Mouse (Mus musculus) embryonic facial prominence, embryonic 11.5 days (tissue): ENCODE data around the gene Bmp8b. TPM values are rescaled to one million over a fixed set of nuclear protein-coding genes. Genes with fewer than 3 reads are reported as not detected.
"Not testable (repeated sequence)": the region's sequence is repeated elsewhere in the genome, so short reads cannot be mapped to it uniquely, and the experiment has no call there.

Experiments
- ATAC-seq: fragments of 200-750 bp; cut with Nextera tagmentation; replicated peaks from 2 replicates; pipeline ENCODE4 v1.8.0; 2017; ENCODE audit warnings: low read depth; ENCODE audit not compliant: insufficient number of reproducible peaks, low FRiP score, low TSS enrichment
- DNase-seq: peaks from one replicate; pipeline ENCODE4 v3.0.0-alpha.2; 2015; ENCODE audit warnings: low spot score
- H3K27ac ChIP-seq: fragments of 300-500 bp; sonication (generic); replicated peaks from 2 replicates; pipeline ENCODE4 v1.5.1; 2014; ENCODE audit warnings: mild to moderate bottlenecking, low read depth, low read length, control low read depth
- H3K27me3 ChIP-seq: fragments of 300-500 bp; sonication (generic); 2 replicates; pipeline ENCODE4 v1.6.1; 2014; ENCODE audit warnings: mild to moderate bottlenecking, low read length, moderate library complexity, mixed read lengths; ENCODE audit not compliant: control insufficient read depth, insufficient read depth
- H3K36me3 ChIP-seq: fragments of 300-500 bp; sonication (generic); replicated peaks from 2 replicates; pipeline ENCODE4 v1.6.1; 2014; ENCODE audit warnings: low read depth, mild to moderate bottlenecking, low read length, moderate library complexity, mixed read lengths; ENCODE audit not compliant: control insufficient read depth, insufficient read depth
- H3K4me1 ChIP-seq: fragments of 300-500 bp; sonication (generic); 2 replicates; pipeline ENCODE4 v1.6.1; 2014; ENCODE audit warnings: low read length, mixed read lengths; ENCODE audit not compliant: control insufficient read depth, insufficient read depth
- H3K4me2 ChIP-seq: fragments of 300-500 bp; sonication (generic); 2 replicates; pipeline ENCODE4 v1.6.1; 2014; ENCODE audit warnings: low read depth, mild to moderate bottlenecking, control low read depth, low read length, moderate library complexity
- H3K4me3 ChIP-seq: fragments of 300-500 bp; sonication (generic); 2 replicates; pipeline ENCODE4 v1.5.1; 2014; ENCODE audit warnings: low read depth, low read length, control low read depth
- H3K9ac ChIP-seq: fragments of 300-500 bp; sonication (generic); replicated peaks from 2 replicates; pipeline ENCODE4 v1.6.1; 2014; ENCODE audit warnings: mild to moderate bottlenecking, control low read depth, low read length
- H3K9me3 ChIP-seq: fragments of 300-500 bp; sonication (generic); replicated peaks from 2 replicates; pipeline ENCODE4 v1.6.1; 2016; ENCODE audit warnings: mild to moderate bottlenecking, low read length, inconsistent platforms, mixed read lengths; ENCODE audit not compliant: control insufficient read depth
- WGBS: fragments of 180-500 bp; shearing (Covaris S2); extraction: QIAGEN DNeasy Blood & Tissue Kit; methylation state at CpG from one replicate; pipeline ENCODE4 v1.1.7; 2014; 5-methylcytosine and 5-hydroxymethylcytosine counted together
- polyA plus RNA-seq: library from polyadenylated mRNA; unstranded; fragments of >200 nt; fragmentation: Nextera tagmentation; extraction: Ambion mirVana; gene quantifications from 2 replicates; pipeline ENCODE4 v1.2.1, GENCODE M21; 2014

The Bmp8b gene
- polyA plus RNA-seq, 1 experiment from 2014 or later = 0.84 TPM

GRCm38 (mm10) chr4:123152003-123152402 lies 47.0 kb downstream of the Bmp8b start:
- H3K9ac ChIP-seq = no peak overlapping the region
- no peaks in the 10 kb centered on the region for H3K27me3 ChIP-seq
- no peak overlapping the region for H3K27ac ChIP-seq
- no peaks in the 10 kb centered on the region for H3K9me3 ChIP-seq
- ATAC-seq (no peak), DNase-seq (no peak)
- H3K36me3 ChIP-seq = no peaks in the 10 kb centered on the region
- H3K4me3 ChIP-seq = no peak overlapping the region
- no peaks in the 10 kb centered on the region for H3K4me1 ChIP-seq
- WGBS = 72% methylated on average over 4 of the region's 4 CpGs
- no peak overlapping the region for H3K4me2 ChIP-seq

- 66% methylated on average over 5 of the region's 5 CpGs for WGBS
- DNase-seq = no peak
These were observed 48.0 kb downstream of the Bmp8b start for GRCm38 (mm10) chr4:123152976-123153375.

DNA sequence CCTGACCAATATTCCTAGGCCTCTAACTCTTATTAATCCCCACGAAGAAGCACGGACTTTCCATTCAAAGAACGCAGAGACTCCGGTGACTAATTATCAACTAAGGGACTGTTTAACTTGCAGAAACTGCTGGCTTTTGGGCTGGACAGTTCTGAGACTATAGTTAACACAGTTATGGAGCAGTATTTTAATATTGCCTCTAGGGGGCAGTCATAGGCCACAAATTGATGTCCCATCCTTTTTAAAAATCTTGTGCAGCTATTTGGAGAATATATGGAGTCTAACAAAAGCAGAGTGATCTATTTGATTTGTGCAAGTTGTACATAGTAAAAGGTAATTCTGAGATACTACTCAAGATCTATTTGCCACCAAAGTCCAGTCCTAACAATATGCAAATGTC lies 50.0 kb downstream of the Bmp8b start:
- Histone ChIP-seq H3K9ac (no peak overlapping the region), H3K4me3 (no peak overlapping the region), H3K36me3 (no peaks in the 10 kb centered on the region), H3K27me3 (no peaks in the 10 kb centered on the region), H3K9me3 (no peaks in the 10 kb centered on the region), H3K4me1 (no peaks in the 10 kb centered on the region), H3K27ac (no peak overlapping the region), H3K4me2 (no peak overlapping the region)
- 17% methylated on average over 4 of the region's 4 CpGs for WGBS
- DNase-seq (peak; percentile 72), ATAC-seq (no peak)

More at GRCm38 (mm10) chr4:123152976-123153375, 48.0 kb downstream of the Bmp8b start:
- no peaks in the 10 kb centered on the region for H3K27me3 ChIP-seq
- H3K9ac ChIP-seq = no peak overlapping the region
- H3K4me2 ChIP-seq = no peak overlapping the region
- no peak overlapping the region for H3K27ac ChIP-seq
- no peaks in the 10 kb centered on the region for H3K36me3 ChIP-seq
- no peak overlapping the region for H3K4me3 ChIP-seq
- H3K9me3 ChIP-seq = no peaks in the 10 kb centered on the region
- no peak for ATAC-seq
- no peaks in the 10 kb centered on the region for H3K4me1 ChIP-seq

DNA sequence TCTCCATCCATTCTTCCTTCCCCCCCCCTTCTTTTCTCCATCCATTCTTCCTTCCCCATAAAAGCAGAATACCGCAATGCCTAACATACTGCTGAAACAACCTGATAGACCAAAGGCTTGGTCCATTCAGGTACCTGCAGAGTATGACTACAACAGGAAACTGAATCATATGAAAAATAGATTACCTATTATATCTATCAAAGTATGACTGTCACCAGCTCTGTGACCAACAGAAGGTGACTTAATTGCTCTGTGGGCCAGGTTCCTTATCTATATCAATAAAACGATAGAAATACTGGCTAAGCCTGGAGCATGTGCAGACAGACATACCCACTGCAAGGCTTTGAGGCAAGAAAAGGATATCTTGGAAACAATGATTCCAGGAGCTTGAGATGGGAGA lies 50.5 kb downstream of the Bmp8b start:
- Histone ChIP-seq H3K27ac (no peak overlapping the region), H3K4me3 (no peak overlapping the region), H3K36me3 (no peaks in the 10 kb centered on the region), H3K4me2 (no peak overlapping the region), H3K27me3 (no peaks in the 10 kb centered on the region), H3K4me1 (no peaks in the 10 kb centered on the region), H3K9me3 (no peaks in the 10 kb centered on the region), H3K9ac (no peak overlapping the region)
- ATAC-seq (no peak), DNase-seq (no peak)
- 61% methylated on average over 2 of the region's 2 CpGs for WGBS

GRCm38 (mm10) chr4:123155840-123156239 lies 50.9 kb downstream of the Bmp8b start:
- no peak for ATAC-seq

GRCm38 (mm10) chr4:123160571-123160970 lies 55.6 kb downstream of the Bmp8b start:
- H3K9ac ChIP-seq = no peak overlapping the region
- no peak for ATAC-seq
- WGBS = 80% methylated on average over 6 of the region's 6 CpGs

More at GRCm38 (mm10) chr4:123155840-123156239, 50.9 kb downstream of the Bmp8b start:
- no peak overlapping the region for H3K4me3 ChIP-seq
- H3K27me3 ChIP-seq = no peaks in the 10 kb centered on the region
- DNase-seq = no peak
- H3K27ac ChIP-seq = no peak overlapping the region
- H3K36me3 ChIP-seq = no peaks in the 10 kb centered on the region
- H3K4me1 ChIP-seq = no peaks in the 10 kb centered on the region
- H3K9me3 ChIP-seq = no peaks in the 10 kb centered on the region
- H3K9ac ChIP-seq = no peak overlapping the region
- no peak overlapping the region for H3K4me2 ChIP-seq

GRCm38 (mm10) chr4:123161251-123161650 lies 56.3 kb downstream of the Bmp8b start:
- H3K9me3 ChIP-seq, H3K4me3 ChIP-seq, H3K27me3 ChIP-seq, ATAC-seq, H3K36me3 ChIP-seq, H3K4me2 ChIP-seq, H3K9ac ChIP-seq, DNase-seq, H3K27ac ChIP-seq, H3K4me1 ChIP-seq: not testable (repeated sequence)
- 83% methylated on average over 3 of the region's 3 CpGs for WGBS

More at GRCm38 (mm10) chr4:123160571-123160970, 55.6 kb downstream of the Bmp8b start:
- Histone ChIP-seq H3K27me3 (peaks cover 3% of the 10 kb centered on the region; the same call in 1 of the 2 replicates), H3K36me3 (no peaks in the 10 kb centered on the region), H3K9me3 (no peaks in the 10 kb centered on the region), H3K4me2 (no peak overlapping the region), H3K4me1 (no peaks in the 10 kb centered on the region), H3K27ac (no peak overlapping the region), H3K4me3 (no peak overlapping the region)
- no peak for DNase-seq

DNA sequence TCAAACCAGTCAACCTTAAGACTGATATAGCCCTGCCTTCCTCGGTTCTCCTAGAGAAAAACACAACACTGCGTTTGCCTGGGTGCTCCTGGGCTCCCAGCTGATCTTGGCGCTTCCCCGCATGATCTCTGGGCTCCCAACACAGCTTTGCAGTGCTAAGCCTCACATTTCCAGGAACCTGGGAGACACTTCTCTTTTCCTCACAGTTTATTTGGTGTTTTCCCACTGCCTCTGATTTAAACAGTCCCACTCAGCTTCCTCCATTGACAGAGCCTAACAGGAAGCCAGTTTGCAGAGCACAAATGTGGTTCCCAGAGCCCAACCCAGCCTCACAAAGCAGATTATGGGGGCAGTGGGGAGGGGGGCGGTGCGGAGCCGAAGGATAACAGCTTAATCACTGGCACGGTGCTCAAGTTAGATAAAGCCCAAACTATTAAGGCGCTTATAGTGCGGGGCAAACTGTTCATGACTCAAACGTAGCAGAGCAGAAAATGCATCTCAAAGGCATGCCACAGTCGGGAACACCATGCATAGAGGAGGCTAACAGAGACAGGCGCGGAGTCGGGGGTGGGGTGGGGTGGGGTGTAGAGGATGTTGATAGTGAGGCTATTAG lies 57.4 kb downstream of the Bmp8b start:
- peaks cover 3% of the 10 kb centered on the region; the same call in 1 of the 2 replicates for H3K27me3 ChIP-seq
- no peak overlapping the region for H3K4me2 ChIP-seq
- H3K9me3 ChIP-seq = no peaks in the 10 kb centered on the region
- no peak overlapping the region for H3K9ac ChIP-seq
- H3K4me1 ChIP-seq = no peaks in the 10 kb centered on the region
- no peak overlapping the region for H3K4me3 ChIP-seq
- no peak for DNase-seq
- WGBS = 18% methylated on average over 15 of the region's 15 CpGs
- H3K36me3 ChIP-seq = no peaks in the 10 kb centered on the region
- H3K27ac ChIP-seq = no peak overlapping the region
- no peak for ATAC-seq
